Mouse (Mus musculus): ENCODE results near the gene Cpxm2.
A peak's percentile ranks its signal among the peaks of the same experiment; 100 is the strongest.

Gene Cpxm2

GRCm38 (mm10) chr7:132128687-132129086, 25.9 kb downstream of the Cpxm2 start:
- DNase-seq (ENCODE audit: low spot score), result no peak

- no peak for DNase-seq (ENCODE audit: low spot score)
Observed at GRCm38 (mm10) chr7:132124948-132125347, 29.6 kb downstream of the Cpxm2 start.

- DNase-seq (ENCODE audit: low spot score), result no peak
Observed at GRCm38 (mm10) chr7:132123211-132123610, 31.3 kb downstream of the Cpxm2 start.

GRCm38 (mm10) chr7:132119817-132120216, 34.7 kb downstream of the Cpxm2 start:
- DNase-seq (ENCODE audit: low spot score), result no peak

- no peak for DNase-seq (ENCODE audit: low spot score)
Observed at GRCm38 (mm10) chr7:132111770-132112169, 42.8 kb downstream of the Cpxm2 start.

GRCm38 (mm10) chr7:132110308-132110707, 44.2 kb downstream of the Cpxm2 start:
- no peak for DNase-seq (ENCODE audit: low spot score)

GRCm38 (mm10) chr7:132106891-132107290, 47.6 kb downstream of the Cpxm2 start:
- DNase-seq (ENCODE audit: low spot score), result peak; percentile 63

GRCm38 (mm10) chr7:132105326-132105725, 49.2 kb downstream of the Cpxm2 start:
- no peak for DNase-seq (ENCODE audit: low spot score)

GRCm38 (mm10) chr7:132098441-132098840, 56.1 kb downstream of the Cpxm2 start:
- DNase-seq (ENCODE audit: low spot score), result no peak

- DNase-seq (ENCODE audit: low spot score), result no peak
Observed at GRCm38 (mm10) chr7:132094666-132095065, 59.9 kb downstream of the Cpxm2 start.

GRCm38 (mm10) chr7:132091551-132091950, 63.0 kb downstream of the Cpxm2 start:
- DNase-seq (ENCODE audit: low spot score), result no peak

- no peak for DNase-seq (ENCODE audit: low spot score)
Observed at GRCm38 (mm10) chr7:132088606-132089005, 65.9 kb downstream of the Cpxm2 start.

GRCm38 (mm10) chr7:132088181-132088580, 66.4 kb downstream of the Cpxm2 start:
- no peak for DNase-seq (ENCODE audit: low spot score)

- DNase-seq (ENCODE audit: low spot score), result no peak
Observed at GRCm38 (mm10) chr7:132075825-132076224, 78.7 kb downstream of the Cpxm2 start.

- DNase-seq (ENCODE audit: low spot score), result no peak
Observed at GRCm38 (mm10) chr7:132074503-132074902, 80.0 kb downstream of the Cpxm2 start.

- DNase-seq (ENCODE audit: low spot score), result no peak
Observed at GRCm38 (mm10) chr7:132070877-132071625, 83.5 kb downstream of the Cpxm2 start.

- DNase-seq (ENCODE audit: low spot score), result no peak
Observed at GRCm38 (mm10) chr7:132067951-132068350, 86.6 kb downstream of the Cpxm2 start.

GRCm38 (mm10) chr7:132067511-132067910, 87.0 kb downstream of the Cpxm2 start:
- DNase-seq (ENCODE audit: low spot score), result no peak

- DNase-seq (ENCODE audit: low spot score), result no peak
Observed at GRCm38 (mm10) chr7:132060116-132060515, 94.4 kb downstream of the Cpxm2 start.

- no peak for DNase-seq (ENCODE audit: low spot score)
Observed at GRCm38 (mm10) chr7:132056565-132056964, 98.0 kb downstream of the Cpxm2 start.

- no peak for DNase-seq (ENCODE audit: low spot score)
Observed at GRCm38 (mm10) chr7:132046662-132047061, 107.9 kb downstream of the Cpxm2 start.

- DNase-seq (ENCODE audit: low spot score), result no peak
Observed at GRCm38 (mm10) chr7:132031940-132032531, 122.5 kb downstream of the Cpxm2 start.

- no peak for DNase-seq (ENCODE audit: low spot score)
Observed at GRCm38 (mm10) chr7:132026671-132027070, 127.9 kb downstream of the Cpxm2 start.

GRCm38 (mm10) chr7:132025591-132025990, 128.9 kb downstream of the Cpxm2 start:
- no peak for DNase-seq (ENCODE audit: low spot score)
